Mouse (Mus musculus): ENCODE results near the gene Rc3h1. TPM values are rescaled to one million over a fixed set of nuclear protein-coding genes. Genes with fewer than 3 reads are reported as not detected.
"Not testable (repeated sequence)": the region's sequence is repeated elsewhere in the genome, so short reads cannot be mapped to it uniquely, and the experiment has no call there.

Rc3h1 gene
- 7.3 and 8.6 TPM in 2 replicates for polyA plus RNA-seq (2014; fragmentation: Nextera tagmentation; extraction: Ambion mirVana)

DNA sequence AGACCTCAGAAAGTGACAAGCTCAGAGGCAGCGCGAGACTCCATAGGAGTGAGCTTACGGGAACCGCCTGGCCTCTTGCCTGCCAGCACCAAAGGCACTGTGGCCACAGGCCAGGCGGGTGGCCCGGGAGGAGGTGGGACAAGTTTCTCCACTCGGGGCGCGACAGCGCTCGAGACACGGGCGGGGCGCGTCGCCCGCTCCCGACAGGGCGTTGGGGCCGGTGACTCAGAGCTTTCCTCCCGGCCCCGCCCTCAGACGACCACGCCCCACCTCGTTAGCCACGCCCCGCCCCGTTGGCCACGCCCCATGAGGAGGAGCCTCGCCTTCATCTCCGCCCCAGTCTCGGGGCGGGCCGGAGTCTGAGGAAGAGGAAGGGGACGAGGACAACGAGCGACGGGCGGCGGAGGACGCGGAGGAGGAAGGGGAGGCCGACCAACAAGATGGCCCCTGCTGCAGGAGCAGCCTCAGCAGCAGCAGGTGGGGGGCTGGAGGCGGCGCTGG is at the start of gene Rc3h1:
TSS of gene Rc3h1 (plus strand) at position 362 of the 501 bp plus-strand sequence.
- H3K36me3 ChIP-seq (ENCODE audit: control insufficient read depth, insufficient read depth, low read length), result no peaks in the 10 kb centered on the region
- WGBS, result under 1% methylated on average over 34 of the region's 45 CpGs
- ATAC-seq (ENCODE audit: insufficient read depth, low FRiP score, low TSS enrichment) (peak; percentile 94), DNase-seq (ENCODE audit: low spot score) (peak; percentile 96)
- H3K4me2 ChIP-seq (ENCODE audit: low read depth), result peak within 1 kb of the TSS; percentile 63
- H3K27me3 ChIP-seq (ENCODE audit: control insufficient read depth, insufficient read depth, low read length), result no peaks in the 10 kb centered on the region
- no peaks in the 10 kb centered on the region for H3K9me3 ChIP-seq (ENCODE audit: control insufficient read depth, low read length)
- H3K9ac ChIP-seq (ENCODE audit: low read length), result peak within 1 kb of the TSS; percentile 97
- peaks cover 3% of the 10 kb centered on the region; the same call in 1 of the 2 replicates for H3K4me1 ChIP-seq (ENCODE audit: control insufficient read depth, insufficient read depth, low read length)
- peak within 1 kb of the TSS; percentile 95 for H3K4me3 ChIP-seq (ENCODE audit: low read depth, low read length)
- peak within 1 kb of the TSS; percentile 87 for H3K27ac ChIP-seq (ENCODE audit: low read depth, low read length)

DNA sequence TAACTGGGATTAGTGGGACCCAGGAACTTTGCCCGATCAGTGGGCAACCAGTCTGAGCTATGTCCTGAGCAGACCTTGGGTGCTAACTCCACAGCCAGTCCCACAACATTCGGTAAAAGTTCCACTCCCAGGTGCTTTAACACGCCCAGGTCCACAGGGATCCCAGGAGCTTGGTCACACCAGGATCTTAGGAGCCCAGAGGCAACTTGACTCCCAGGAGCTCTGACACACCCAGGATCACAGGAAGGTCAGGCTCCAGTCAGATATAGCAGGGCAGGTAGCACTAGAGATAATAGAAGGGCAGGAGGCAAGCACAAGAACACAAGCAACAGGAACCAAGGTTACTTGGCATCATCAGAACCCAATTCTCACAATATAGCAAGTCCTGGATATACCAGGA is 48.1 kb upstream of the Rc3h1 start:
- no peak for ATAC-seq (ENCODE audit: insufficient read depth, low FRiP score, low TSS enrichment)
- Histone ChIP-seq H3K9ac (ENCODE audit: low read length) (no peak overlapping the region), H3K9me3 (ENCODE audit: control insufficient read depth, low read length) (no peaks in the 10 kb centered on the region), H3K4me3 (ENCODE audit: low read depth, low read length) (no peak overlapping the region), H3K4me2 (ENCODE audit: low read depth) (no peak overlapping the region), H3K27me3 (ENCODE audit: control insufficient read depth, insufficient read depth, low read length) (no peaks in the 10 kb centered on the region), H3K27ac (ENCODE audit: low read depth, low read length) (no peak overlapping the region), H3K36me3 (ENCODE audit: control insufficient read depth, insufficient read depth, low read length) (no peaks in the 10 kb centered on the region), H3K4me1 (ENCODE audit: control insufficient read depth, insufficient read depth, low read length) (no peaks in the 10 kb centered on the region)
- WGBS, result 87% methylated on average over 3 of the region's 3 CpGs
- DNase-seq (ENCODE audit: low spot score), result no peak

- DNase-seq (ENCODE audit: low spot score); H3K4me3 ChIP-seq (ENCODE audit: low read depth, low read length); H3K27ac ChIP-seq (ENCODE audit: low read depth, low read length); H3K4me2 ChIP-seq (ENCODE audit: low read depth); H3K36me3 ChIP-seq (ENCODE audit: control insufficient read depth, insufficient read depth, low read length); H3K27me3 ChIP-seq (ENCODE audit: control insufficient read depth, insufficient read depth, low read length); H3K9me3 ChIP-seq (ENCODE audit: control insufficient read depth, low read length); H3K4me1 ChIP-seq (ENCODE audit: control insufficient read depth, insufficient read depth, low read length); H3K9ac ChIP-seq (ENCODE audit: low read length); ATAC-seq (ENCODE audit: insufficient read depth, low FRiP score, low TSS enrichment): not testable (repeated sequence)
Observed at GRCm38 (mm10) chr1:160859874-160860273, 46.3 kb upstream of the Rc3h1 start.

- no peaks in the 10 kb centered on the region for H3K4me1 ChIP-seq (ENCODE audit: control insufficient read depth, insufficient read depth, low read length)
- H3K36me3 ChIP-seq (ENCODE audit: control insufficient read depth, insufficient read depth, low read length), result no peaks in the 10 kb centered on the region
- H3K4me2 ChIP-seq (ENCODE audit: low read depth), result no peak overlapping the region
- ATAC-seq (ENCODE audit: insufficient read depth, low FRiP score, low TSS enrichment), result no peak
- H3K9me3 ChIP-seq (ENCODE audit: control insufficient read depth, low read length), result no peaks in the 10 kb centered on the region
- no peak for DNase-seq (ENCODE audit: low spot score)
- no peaks in the 10 kb centered on the region for H3K27me3 ChIP-seq (ENCODE audit: control insufficient read depth, insufficient read depth, low read length)
- WGBS, result 84% methylated on average over 2 of the region's 2 CpGs
- H3K4me3 ChIP-seq (ENCODE audit: low read depth, low read length), result no peak overlapping the region
- H3K27ac ChIP-seq (ENCODE audit: low read depth, low read length), result no peak overlapping the region
- no peak overlapping the region for H3K9ac ChIP-seq (ENCODE audit: low read length)
Observed at GRCm38 (mm10) chr1:160861142-160861541, 45.1 kb upstream of the Rc3h1 start.

- no peak overlapping the region for H3K27ac ChIP-seq (ENCODE audit: low read depth, low read length)
- DNase-seq (ENCODE audit: low spot score), result no peak
- no peak for ATAC-seq (ENCODE audit: insufficient read depth, low FRiP score, low TSS enrichment)
- no peaks in the 10 kb centered on the region for H3K36me3 ChIP-seq (ENCODE audit: control insufficient read depth, insufficient read depth, low read length)
- 82% methylated on average over 1 of the region's 1 CpGs for WGBS
- no peak overlapping the region for H3K4me3 ChIP-seq (ENCODE audit: low read depth, low read length)
- H3K9ac ChIP-seq (ENCODE audit: low read length), result no peak overlapping the region
- H3K27me3 ChIP-seq (ENCODE audit: control insufficient read depth, insufficient read depth, low read length), result no peaks in the 10 kb centered on the region
- no peaks in the 10 kb centered on the region for H3K4me1 ChIP-seq (ENCODE audit: control insufficient read depth, insufficient read depth, low read length)
- H3K4me2 ChIP-seq (ENCODE audit: low read depth), result no peak overlapping the region
- H3K9me3 ChIP-seq (ENCODE audit: control insufficient read depth, low read length), result no peaks in the 10 kb centered on the region
Observed at GRCm38 (mm10) chr1:160861632-160862031, 44.6 kb upstream of the Rc3h1 start.

DNA sequence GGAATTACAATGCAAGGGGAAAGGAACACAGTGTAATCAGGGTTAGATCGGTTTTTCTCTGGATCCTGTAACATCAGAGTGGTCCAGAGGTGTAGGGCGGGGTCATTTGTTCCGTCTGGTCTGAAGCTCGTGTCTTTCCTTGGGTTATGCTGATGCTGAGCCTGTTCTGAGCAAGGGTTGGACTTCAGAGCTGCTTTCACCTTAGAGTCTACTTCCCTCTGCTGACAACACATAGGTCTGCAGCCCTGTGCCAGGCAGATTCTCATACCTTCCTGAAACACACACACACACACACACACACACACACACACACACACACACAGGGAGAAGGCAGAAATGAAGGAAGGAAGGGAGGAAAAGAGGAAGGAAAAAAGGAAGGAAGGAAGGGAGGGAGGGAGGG is 43.2 kb upstream of the Rc3h1 start:
- Histone ChIP-seq H3K9ac (ENCODE audit: low read length) (no peak overlapping the region), H3K36me3 (ENCODE audit: control insufficient read depth, insufficient read depth, low read length) (no peaks in the 10 kb centered on the region), H3K4me3 (ENCODE audit: low read depth, low read length) (no peak overlapping the region), H3K4me1 (ENCODE audit: control insufficient read depth, insufficient read depth, low read length) (no peaks in the 10 kb centered on the region), H3K27ac (ENCODE audit: low read depth, low read length) (no peak overlapping the region), H3K9me3 (ENCODE audit: control insufficient read depth, low read length) (no peaks in the 10 kb centered on the region), H3K4me2 (ENCODE audit: low read depth) (no peak overlapping the region), H3K27me3 (ENCODE audit: control insufficient read depth, insufficient read depth, low read length) (no peaks in the 10 kb centered on the region)
- 82% methylated on average over 4 of the region's 4 CpGs for WGBS
- ATAC-seq (ENCODE audit: insufficient read depth, low FRiP score, low TSS enrichment) (no peak), DNase-seq (ENCODE audit: low spot score) (no peak)

GRCm38 (mm10) chr1:160874757-160875156 is 31.5 kb upstream of the Rc3h1 start:
- Histone ChIP-seq H3K4me1 (ENCODE audit: control insufficient read depth, insufficient read depth, low read length) (no peaks in the 10 kb centered on the region), H3K36me3 (ENCODE audit: control insufficient read depth, insufficient read depth, low read length) (no peaks in the 10 kb centered on the region), H3K4me2 (ENCODE audit: low read depth) (no peak overlapping the region), H3K27me3 (ENCODE audit: control insufficient read depth, insufficient read depth, low read length) (no peaks in the 10 kb centered on the region), H3K9me3 (ENCODE audit: control insufficient read depth, low read length) (no peaks in the 10 kb centered on the region), H3K27ac (ENCODE audit: low read depth, low read length) (no peak overlapping the region), H3K9ac (ENCODE audit: low read length) (no peak overlapping the region), H3K4me3 (ENCODE audit: low read depth, low read length) (no peak overlapping the region)
- DNase-seq (ENCODE audit: low spot score), result no peak
- ATAC-seq (ENCODE audit: insufficient read depth, low FRiP score, low TSS enrichment), result no peak
- whole genome bisulfite sequencing, result 84% methylated on average over 1 of the region's 1 CpGs

GRCm38 (mm10) chr1:160876968-160877367 is 29.2 kb upstream of the Rc3h1 start:
- no peak overlapping the region for H3K27ac ChIP-seq (ENCODE audit: low read depth, low read length)
- DNase-seq (ENCODE audit: low spot score) (no peak), ATAC-seq (ENCODE audit: insufficient read depth, low FRiP score, low TSS enrichment) (no peak)
- H3K4me1 ChIP-seq (ENCODE audit: control insufficient read depth, insufficient read depth, low read length), result no peaks in the 10 kb centered on the region
- H3K9me3 ChIP-seq (ENCODE audit: control insufficient read depth, low read length), result no peaks in the 10 kb centered on the region
- H3K4me3 ChIP-seq (ENCODE audit: low read depth, low read length), result no peak overlapping the region
- no peaks in the 10 kb centered on the region for H3K27me3 ChIP-seq (ENCODE audit: control insufficient read depth, insufficient read depth, low read length)
- H3K4me2 ChIP-seq (ENCODE audit: low read depth), result no peak overlapping the region
- 87% methylated on average over 4 of the region's 4 CpGs for WGBS
- no peaks in the 10 kb centered on the region for H3K36me3 ChIP-seq (ENCODE audit: control insufficient read depth, insufficient read depth, low read length)
- no peak overlapping the region for H3K9ac ChIP-seq (ENCODE audit: low read length)

DNA sequence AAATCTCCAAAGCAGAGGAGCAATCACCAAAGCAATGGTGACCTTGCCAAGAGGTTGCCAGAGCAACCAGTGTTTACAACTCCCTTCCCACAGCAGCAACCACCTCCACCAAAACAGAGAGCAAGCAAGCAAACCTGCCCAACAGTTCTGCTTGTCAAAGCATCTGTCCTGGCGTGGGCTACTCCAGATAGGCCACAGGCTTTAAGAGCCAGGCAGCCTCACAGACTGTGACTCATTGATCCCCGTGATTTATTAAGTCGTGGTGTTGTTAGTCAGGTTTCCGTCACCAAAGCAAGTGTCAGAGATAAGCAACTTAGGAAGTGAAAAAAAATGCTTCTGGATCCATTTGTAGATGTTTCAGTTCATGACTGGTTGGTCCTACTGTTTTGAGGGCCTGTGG is 27.7 kb upstream of the Rc3h1 start:
- Histone ChIP-seq H3K9me3 (ENCODE audit: control insufficient read depth, low read length) (no peaks in the 10 kb centered on the region), H3K4me1 (ENCODE audit: control insufficient read depth, insufficient read depth, low read length) (no peaks in the 10 kb centered on the region), H3K4me3 (ENCODE audit: low read depth, low read length) (no peak overlapping the region), H3K36me3 (ENCODE audit: control insufficient read depth, insufficient read depth, low read length) (no peaks in the 10 kb centered on the region), H3K27ac (ENCODE audit: low read depth, low read length) (no peak overlapping the region), H3K27me3 (ENCODE audit: control insufficient read depth, insufficient read depth, low read length) (no peaks in the 10 kb centered on the region), H3K4me2 (ENCODE audit: low read depth) (no peak overlapping the region), H3K9ac (ENCODE audit: low read length) (no peak overlapping the region)
- WGBS, result 70% methylated on average over 4 of the region's 4 CpGs
- ATAC-seq (ENCODE audit: insufficient read depth, low FRiP score, low TSS enrichment) (no peak), DNase-seq (ENCODE audit: low spot score) (no peak)

All from neural tube, embryonic 11.5 days (tissue).